Mouse (Mus musculus) ES-Bruce4 (cell line): ENCODE measurements around the gene Pkd1l2. TPM values are rescaled to one million over a fixed set of nuclear protein-coding genes. Genes with fewer than 3 reads are reported as not detected.

Experiments used
- H3K27ac ChIP-seq: 2 replicates; pipeline ENCODE4 v1.5.1; 2012; ENCODE audit warnings: low read length, inconsistent platforms; ENCODE audit not compliant: insufficient read depth
- H3K27me3 ChIP-seq: 2 replicates; pipeline ENCODE4 v1.6.1; 2012; ENCODE audit warnings: mild to moderate bottlenecking, low read length, inconsistent platforms; ENCODE audit not compliant: control insufficient read depth, poor library complexity, insufficient read depth, severe bottlenecking
- H3K36me3 ChIP-seq: 2 replicates; pipeline ENCODE4 v1.6.1; 2012; ENCODE audit warnings: inconsistent platforms, mild to moderate bottlenecking, low read length, moderate library complexity; ENCODE audit not compliant: control insufficient read depth, poor library complexity, insufficient read depth, severe bottlenecking
- H3K4me1 ChIP-seq: one replicate; pipeline ENCODE4 v1.8.1; 2011; ENCODE audit warnings: low read length; ENCODE audit not compliant: control insufficient read depth, insufficient read depth
- H3K4me3 ChIP-seq: 2 replicates; pipeline ENCODE4 v1.5.1; 2011; ENCODE audit warnings: low read depth, mild to moderate bottlenecking, low read length
- H3K9ac ChIP-seq: 2 replicates; pipeline ENCODE4 v1.6.1; 2012; ENCODE audit warnings: low read depth, mild to moderate bottlenecking, inconsistent platforms; ENCODE audit not compliant: poor library complexity, severe bottlenecking
- H3K9me3 ChIP-seq: replicated peaks from 2 replicates; pipeline ENCODE4 v1.6.1; 2012; ENCODE audit warnings: mild to moderate bottlenecking, low read length, inconsistent platforms; ENCODE audit not compliant: control insufficient read depth, poor library complexity, insufficient read depth, severe bottlenecking
- CTCF ChIP-seq: IDR thresholded peaks from one replicate; pipeline ENCODE4 v1.8.1; 2011; ENCODE audit warnings: low read depth, low read length
- EP300 ChIP-seq: IDR thresholded peaks from 2 replicates; pipeline ENCODE4 v1.6.1; 2011; ENCODE audit warnings: low read depth, low read length; ENCODE audit not compliant: insufficient read depth
- POLR2A ChIP-seq: IDR thresholded peaks from one replicate; pipeline ENCODE4 v1.8.1; 2011; ENCODE audit warnings: low read length; ENCODE audit not compliant: insufficient read depth
- polyA plus RNA-seq: library from polyadenylated mRNA; stranded (reverse); fragments of >200 nt; gene quantifications from 2 replicates; pipeline ENCODE4 v1.2.4, GENCODE M21; 2011; ENCODE audit warnings: low read depth; ENCODE audit not compliant: missing spikeins, insufficient read depth, insufficient read length

Gene Pkd1l2
- polyA plus RNA-seq, result 0.56 and 0.84 TPM in 2 replicates

DNA sequence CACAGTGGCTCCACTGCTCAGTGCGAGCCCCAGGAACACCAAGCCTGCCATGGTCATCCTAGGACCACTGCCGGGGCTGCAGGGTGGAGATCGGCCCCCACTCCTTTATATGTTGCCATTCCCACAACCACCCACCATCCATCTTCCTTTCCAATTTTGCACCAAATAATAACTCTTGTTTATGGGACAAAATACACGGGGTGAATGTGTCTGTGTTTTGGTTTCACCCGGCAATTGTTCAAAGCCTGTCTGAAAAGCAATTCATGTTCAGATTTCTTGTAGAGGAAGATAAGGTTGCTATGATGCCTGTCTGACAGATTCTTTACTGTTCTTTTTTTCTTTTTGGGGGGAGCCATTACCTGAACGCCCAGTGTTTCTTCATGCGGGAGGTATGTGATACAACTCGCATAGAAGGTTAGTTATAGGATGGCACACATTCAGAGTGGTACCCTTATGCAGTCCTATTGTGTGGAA lies at the start of gene Pkd1l2:
Gene Pkd1l2 (minus strand): TSS at position 51 of the 474 bp plus-strand sequence.
- no peak within 1 kb of the TSS for H3K4me3 ChIP-seq

DNA sequence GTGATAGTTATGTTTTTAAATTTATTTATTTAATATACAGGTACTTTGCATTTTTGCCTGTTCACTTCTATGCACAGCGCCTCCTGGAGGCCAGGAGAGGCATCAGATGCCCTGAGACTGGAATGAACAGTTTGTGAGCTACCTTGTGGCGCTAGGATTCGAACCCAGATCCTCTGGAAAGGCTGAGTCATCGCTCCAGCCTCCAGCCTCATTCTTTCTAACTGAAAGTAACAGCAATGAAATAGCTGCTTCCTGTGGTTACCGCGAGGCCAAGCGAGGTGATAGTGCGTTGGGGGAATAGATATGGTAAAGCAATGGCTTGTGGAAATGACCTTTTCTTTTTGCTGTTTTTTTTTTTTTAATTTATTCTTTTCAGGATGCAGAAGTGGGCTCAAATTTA lies 44.8 kb upstream of the Pkd1l2 start:
- Histone ChIP-seq H3K27me3 (peaks cover 1% of the 10 kb centered on the region; the same call in 1 of the 2 replicates), H3K36me3 (no peaks in the 10 kb centered on the region), H3K9ac (no peak overlapping the region), H3K4me1 (no peaks in the 10 kb centered on the region), H3K9me3 (peaks cover 2% of the 10 kb centered on the region; the same call in 1 of the 2 replicates), H3K4me3 (no peak overlapping the region), H3K27ac (no peak overlapping the region)
- TF ChIP-seq CTCF (peak; percentile 40), POLR2A (no peak)

More for the DNA sequence above, at the start of gene Pkd1l2:
- H3K36me3 ChIP-seq, result no peaks in the 10 kb centered on the region
- H3K4me1 ChIP-seq, result no peaks in the 10 kb centered on the region
- no peaks in the 10 kb centered on the region for H3K9me3 ChIP-seq
- no peaks in the 10 kb centered on the region for H3K27me3 ChIP-seq
- H3K27ac ChIP-seq, result no peak within 1 kb of the TSS
- TF ChIP-seq CTCF (no peak), POLR2A (no peak)
- H3K9ac ChIP-seq, result no peak within 1 kb of the TSS

DNA sequence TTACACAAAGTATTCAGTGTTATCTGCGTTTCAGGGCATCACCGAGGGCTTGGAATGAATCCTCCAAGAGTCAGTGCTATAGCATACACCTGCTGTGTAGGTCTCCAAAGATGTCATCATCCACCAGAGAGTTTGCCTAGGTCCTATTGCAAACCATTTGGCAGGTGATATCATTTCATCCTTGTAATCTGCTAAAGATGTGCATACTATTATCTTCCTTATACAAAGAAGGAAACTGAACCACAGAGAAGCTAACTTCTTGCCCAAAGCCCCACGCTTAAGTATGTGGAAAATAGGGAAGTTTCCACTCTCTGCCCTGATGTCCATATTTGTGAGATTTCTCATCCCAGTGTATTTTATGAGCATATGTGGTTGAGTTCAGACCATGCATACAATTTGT lies 44.2 kb upstream of the Pkd1l2 start:
- TF ChIP-seq CTCF, result no peak
- no peak for TF ChIP-seq EP300
- no peak for TF ChIP-seq POLR2A
- peaks cover 2% of the 10 kb centered on the region; the same call in 1 of the 2 replicates for H3K9me3 ChIP-seq
- no peak overlapping the region for H3K9ac ChIP-seq

DNA sequence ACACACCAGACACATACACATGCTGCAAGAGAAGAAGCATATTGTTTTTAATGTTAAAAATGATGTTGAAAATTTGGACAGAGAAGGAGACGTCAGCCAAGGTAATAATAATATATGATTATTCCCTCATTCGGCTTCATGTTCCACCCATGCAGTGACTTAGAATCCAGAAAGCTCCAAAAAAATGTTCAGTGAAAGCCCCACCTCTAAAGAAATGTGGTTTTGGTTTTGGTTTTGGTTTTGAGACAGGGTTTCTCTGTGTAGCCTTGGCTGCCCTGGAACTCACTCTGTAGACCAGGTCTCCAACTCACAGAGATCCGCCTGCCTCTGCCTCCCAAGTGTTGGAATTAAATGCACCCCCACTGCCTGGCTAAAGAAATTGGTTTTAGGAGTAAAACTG lies 43.6 kb upstream of the Pkd1l2 start:
- H3K27ac ChIP-seq, result no peak overlapping the region
- H3K27me3 ChIP-seq, result peaks cover 1% of the 10 kb centered on the region; the same call in 1 of the 2 replicates
- H3K9me3 ChIP-seq, result peaks cover 2% of the 10 kb centered on the region; the same call in 1 of the 2 replicates
- H3K9ac ChIP-seq, result no peak overlapping the region
- H3K36me3 ChIP-seq, result no peaks in the 10 kb centered on the region
- H3K4me1 ChIP-seq, result no peaks in the 10 kb centered on the region
- H3K4me3 ChIP-seq, result no peak overlapping the region
- TF ChIP-seq POLR2A (no peak), EP300 (no peak), CTCF (no peak)

More for the DNA sequence above, 44.2 kb upstream of the Pkd1l2 start:
- H3K4me3 ChIP-seq, result no peak overlapping the region
- H3K27ac ChIP-seq, result no peak overlapping the region
- H3K4me1 ChIP-seq, result no peaks in the 10 kb centered on the region
- H3K27me3 ChIP-seq, result peaks cover 1% of the 10 kb centered on the region; the same call in 1 of the 2 replicates
- H3K36me3 ChIP-seq, result no peaks in the 10 kb centered on the region

DNA sequence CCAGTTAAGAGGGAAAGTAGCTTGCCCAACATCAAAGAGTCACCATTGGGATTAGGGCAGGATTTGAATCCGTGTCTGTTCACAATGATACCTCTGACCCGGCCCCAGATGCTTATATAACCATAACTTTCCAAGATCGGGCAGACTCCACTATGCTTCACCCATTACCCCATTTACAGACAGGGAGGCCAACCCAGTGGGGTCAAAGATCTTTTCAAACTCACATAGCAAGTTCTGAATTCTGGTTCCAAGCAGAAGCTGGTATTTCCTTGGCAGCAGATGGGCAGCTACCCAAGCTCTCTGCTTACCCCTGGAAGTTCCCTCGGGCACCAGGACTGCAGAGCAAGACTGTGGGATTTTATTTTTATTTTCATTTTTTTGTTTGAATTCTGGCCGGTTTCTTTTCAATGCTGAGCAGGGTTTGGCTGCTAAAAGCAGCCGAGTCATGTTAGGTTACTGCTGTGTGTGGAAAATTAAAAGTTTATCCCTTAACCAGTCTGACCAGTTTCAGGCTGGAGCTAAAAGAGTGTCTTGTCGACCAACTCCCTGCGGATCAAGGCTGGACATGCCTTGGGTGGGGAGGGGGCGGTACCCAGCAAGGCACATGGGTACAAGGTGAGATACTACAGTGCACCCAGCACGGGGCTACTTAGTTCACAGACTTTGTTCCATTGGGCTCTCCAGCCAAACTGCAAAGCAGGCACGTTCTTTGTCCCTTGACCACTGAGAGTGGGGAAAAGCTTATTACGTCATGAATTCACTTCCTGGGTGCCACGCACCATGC lies 41.8 kb upstream of the Pkd1l2 start:
- H3K4me3 ChIP-seq, result no peak overlapping the region
- H3K27me3 ChIP-seq, result 0 out of 2 replicates have a peak, but pooled peaks cover 1% of the 10 kb centered on the region
- no peak overlapping the region for H3K9ac ChIP-seq
- H3K27ac ChIP-seq, result no peak overlapping the region
- TF ChIP-seq EP300 (no peak), CTCF (no peak), POLR2A (no peak)
- no peaks in the 10 kb centered on the region for H3K36me3 ChIP-seq
- no peaks in the 10 kb centered on the region for H3K4me1 ChIP-seq
- peaks cover 2% of the 10 kb centered on the region; the same call in 1 of the 2 replicates for H3K9me3 ChIP-seq

DNA sequence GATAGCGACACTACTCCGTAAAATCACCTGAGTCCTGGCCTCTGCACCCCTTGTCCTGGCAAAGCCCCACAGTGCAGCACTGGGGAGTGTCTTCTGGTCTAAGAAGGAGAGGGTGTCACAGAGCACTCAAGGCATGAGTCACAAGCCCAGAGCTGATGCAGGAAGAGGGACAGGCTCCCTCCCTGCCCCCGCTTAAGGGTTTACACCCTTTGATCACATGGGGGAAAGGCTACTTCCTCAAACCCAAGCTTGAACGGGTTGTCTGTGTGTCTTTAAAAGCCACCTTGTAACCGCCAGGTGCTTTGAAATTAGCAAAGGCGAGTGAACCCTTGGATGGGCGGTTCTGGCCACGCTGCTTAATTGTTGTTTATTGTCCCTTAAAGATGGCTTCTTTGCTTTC lies 39.0 kb upstream of the Pkd1l2 start:
- TF ChIP-seq EP300 (no peak), CTCF (no peak), POLR2A (no peak)
- H3K9me3 ChIP-seq, result peaks cover 2% of the 10 kb centered on the region; the same call in 1 of the 2 replicates
- no peak overlapping the region for H3K4me3 ChIP-seq
- H3K4me1 ChIP-seq, result no peaks in the 10 kb centered on the region
- no peaks in the 10 kb centered on the region for H3K36me3 ChIP-seq
- H3K27ac ChIP-seq, result no peak overlapping the region
- H3K27me3 ChIP-seq, result 0 out of 2 replicates have a peak, but pooled peaks cover 1% of the 10 kb centered on the region
- no peak overlapping the region for H3K9ac ChIP-seq
